Mouse (Mus musculus): ENCODE data around the gene Olfr218.
"Not testable (repeated sequence)": the region's sequence is repeated elsewhere in the genome, so short reads cannot be mapped to it uniquely, and the experiment has no call there.

Olfr218 gene

GRCm38 (mm10) chr1:173197508-173197907, at the start of gene Olfr218:
TSS of gene Olfr218 (plus strand) at chr1:173197808.
- no peak for DNase-seq (ENCODE audit: low spot score in 2 of 2)

GRCm38 (mm10) chr1:173174154-173174842, 23.3 kb upstream of the Olfr218 start:
- no peak for DNase-seq (ENCODE audit: low spot score in 2 of 2)

- no peak for DNase-seq (ENCODE audit: low spot score in 2 of 2)
These were observed 7.1 kb upstream of the Olfr218 start, which contains the start of gene Olfr1406 for GRCm38 (mm10) chr1:173190540-173190939. TSS of gene Olfr1406 (minus strand) at chr1:173190640.

- DNase-seq (ENCODE audit: low spot score in 2 of 2), result no peak
These were observed 5.5 kb upstream of the Olfr218 start for GRCm38 (mm10) chr1:173192059-173192458.

- no peak for DNase-seq (ENCODE audit: low spot score in 2 of 2)
These were observed 1.2 kb upstream of the Olfr218 start for GRCm38 (mm10) chr1:173196359-173196758.

GRCm38 (mm10) chr1:173212092-173212491, 14.5 kb downstream of the Olfr218 start, which contains the start of gene Olfr1404:
TSS of gene Olfr1404 (plus strand) at chr1:173212392.
- DNase-seq (ENCODE audit: low spot score in 2 of 2), result no peak

- DNase-seq (ENCODE audit: low spot score in 2 of 2), result no peak
These were observed 18.9 kb downstream of the Olfr218 start for GRCm38 (mm10) chr1:173216481-173216880.

GRCm38 (mm10) chr1:173227081-173227480, 29.5 kb downstream of the Olfr218 start, which contains the start of gene Fcer1a:
TSS of gene Fcer1a (minus strand) at chr1:173227214.
- DNase-seq (ENCODE audit: low spot score in 2 of 2), result no peak

- not testable (repeated sequence) for DNase-seq (ENCODE audit: low spot score in 2 of 2)
These were observed 39.4 kb downstream of the Olfr218 start for GRCm38 (mm10) chr1:173237004-173237403.

GRCm38 (mm10) chr1:173249888-173250287, 52.3 kb downstream of the Olfr218 start:
- DNase-seq (ENCODE audit: low spot score in 2 of 2), result no peak
